Mouse (Mus musculus) gastrocnemius, adult 8-10 months (tissue): ENCODE measurements around the gene Tbkbp1. TPM values are rescaled to one million over a fixed set of nuclear protein-coding genes. Genes with fewer than 3 reads are reported as not detected.

Experiments
- microRNA-seq: library from miRNA; unstranded; fragments of <30 nt; microRNA quantifications from one replicate; pipeline ENCODE4 v1.2.0, GENCODE M21; 2022
- total RNA-seq, 4 experiments: library from RNA; stranded (reverse); gene quantifications; 2 replicates each; pipeline ENCODE4 v1.2.4; 2022

The Tbkbp1 gene
- total RNA-seq, 4 experiments from 2014 or later, result 2.5 to 8.7 (median 5.1) TPM

Small RNA genes lying within 50 kb of the gene (microRNA-seq; reads per million reads assigned to microRNA genes)
- gene Mir7235, result not detected

Other genes starting within 250 kb of the Tbkbp1 start
- gene Cdk5rap3, start 235.0 kb downstream of the Tbkbp1 start, total RNA-seq, result 10 to 100 TPM; 23.0 to 30.7 (median 27.9) TPM
- gene Prr15l, start 223.4 kb downstream of the Tbkbp1 start, total RNA-seq, result not detected
- gene Pnpo, start 207.5 kb downstream of the Tbkbp1 start, total RNA-seq, result 1 to 10 TPM; 7.4 to 9.3 (median 8.0) TPM
- gene Sp2, start 168.5 kb downstream of the Tbkbp1 start, total RNA-seq, result 10 to 100 TPM in 2 of 4 experiments, 1 to 10 TPM in 2; 8.6 to 12.5 (median 10.4) TPM
- under 1 TPM in 2 of 4 experiments, not detected in 2; 0.07 to 0.13 TPM for gene Sp6, start 138.1 kb downstream of the Tbkbp1 start, total RNA-seq
- gene Scrn2, start 121.6 kb downstream of the Tbkbp1 start, total RNA-seq, result 10 to 100 TPM; 13.0 to 14.4 (median 13.6) TPM
- gene Lrrc46, start 110.1 kb downstream of the Tbkbp1 start, total RNA-seq, result not detected
- 10 to 100 TPM; 44.1 to 52.7 (median 45.6) TPM for gene Mrpl10, start 109.9 kb downstream of the Tbkbp1 start, total RNA-seq
- gene Osbpl7, start 100.9 kb downstream of the Tbkbp1 start, total RNA-seq, result 1 to 10 TPM; 3.0 to 4.5 (median 3.2) TPM
- under 1 TPM; 0.19 to 0.58 (median 0.39) TPM for gene Tbx21, start 36.2 kb downstream of the Tbkbp1 start, total RNA-seq
- 10 to 100 TPM; 44.0 to 55.2 (median 46.2) TPM for gene Kpnb1, start 36.4 kb upstream of the Tbkbp1 start, total RNA-seq
- gene Npepps, start 129.1 kb upstream of the Tbkbp1 start, total RNA-seq, result 10 to 100 TPM; 59.5 to 73.9 (median 62.8) TPM
- 10 to 100 TPM; 31.8 to 39.5 (median 36.0) TPM for gene Mrpl45, start 164.2 kb upstream of the Tbkbp1 start, total RNA-seq
- under 1 TPM in 1 of 4 experiments, not detected in 3; 0.05 TPM for gene Gpr179, start 200.6 kb upstream of the Tbkbp1 start, total RNA-seq
- 10 to 100 TPM; 48.4 to 53.5 (median 51.7) TPM for gene Socs7, start 211.1 kb upstream of the Tbkbp1 start, total RNA-seq